Mouse (Mus musculus): ENCODE data around the gene Bcl9l. TPM values are rescaled to one million over a fixed set of nuclear protein-coding genes. Genes with fewer than 3 reads are reported as not detected.
A peak's percentile ranks its signal among the peaks of the same experiment; 100 is the strongest.

The Bcl9l gene
- total RNA-seq, 2 experiments from 2014 or later: 36.2 to 41.7 TPM

DNA sequence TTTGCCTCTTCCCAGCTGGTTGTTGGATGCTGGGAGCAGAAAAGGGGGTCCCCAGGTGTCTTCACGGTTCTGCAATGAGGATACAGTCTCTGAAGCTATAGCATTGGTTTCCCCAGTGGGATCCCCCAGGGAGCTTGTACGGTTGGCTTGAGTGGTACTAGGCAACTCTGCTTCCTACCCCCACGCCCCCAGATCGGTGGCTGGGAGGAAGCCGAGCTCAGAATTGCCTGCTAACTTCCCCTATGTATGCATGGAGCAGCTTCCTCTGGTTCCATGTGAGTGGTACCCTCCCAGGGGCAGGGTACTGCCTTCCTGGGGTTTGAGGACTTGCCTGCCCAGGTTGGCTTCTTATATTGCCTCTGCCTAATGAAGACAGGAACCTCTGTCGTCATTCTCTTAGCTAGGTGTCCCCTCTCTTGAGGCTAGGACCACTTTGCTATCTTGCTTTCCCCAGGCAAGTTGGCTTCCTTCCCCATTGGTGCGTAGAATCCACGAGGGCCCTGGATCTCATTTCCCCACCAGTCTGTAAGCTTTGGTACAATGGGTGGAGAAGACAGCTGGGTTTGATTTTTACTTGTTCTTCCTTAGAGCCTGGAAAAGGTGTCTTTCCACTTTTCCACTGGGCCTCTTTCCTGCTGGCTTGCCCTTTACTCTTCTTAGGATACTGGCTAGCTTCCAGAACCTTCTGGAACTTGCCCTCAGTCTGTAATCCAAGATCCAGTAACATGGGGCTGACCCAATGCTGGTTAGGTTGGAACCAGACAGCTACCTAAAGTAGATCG is 29.5 kb downstream of the Bcl9l start:
- peak; percentile 44 to 48 for DNase-seq

DNA sequence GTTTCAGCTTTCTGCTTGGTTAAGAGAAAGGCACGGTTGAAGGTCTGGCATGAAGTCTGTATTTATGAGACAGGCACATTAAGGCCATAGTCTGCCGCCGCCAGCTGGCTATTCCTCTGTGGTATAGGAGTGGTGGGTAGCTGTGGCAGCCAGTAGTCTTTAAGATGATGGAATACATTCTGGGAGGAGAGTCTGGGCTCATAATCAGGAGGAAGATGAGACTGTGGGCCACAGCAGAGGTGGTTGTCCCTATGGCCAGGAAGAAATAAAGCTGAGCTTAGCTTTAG is 30.0 kb downstream of the Bcl9l start:
- DNase-seq: no peak

DNA sequence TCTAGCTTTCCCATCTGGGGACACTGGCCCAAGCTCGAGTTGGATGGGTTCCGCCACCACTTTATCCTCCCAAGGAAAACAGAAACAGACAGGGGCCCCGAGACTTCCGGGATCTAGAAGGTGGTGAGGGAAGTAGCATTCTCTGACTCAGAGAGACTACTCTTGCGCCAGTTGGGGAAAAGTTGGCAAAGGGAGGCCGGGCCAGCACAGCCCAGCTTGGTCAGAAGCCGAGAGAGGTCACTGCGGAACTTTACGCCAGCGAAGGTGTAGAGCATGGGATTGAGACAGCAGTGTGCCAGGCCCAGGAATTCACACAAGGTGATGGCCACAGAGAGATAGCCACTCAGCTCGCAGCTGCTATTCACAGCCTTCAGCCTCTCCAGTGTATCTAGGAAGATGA is 30.5 kb downstream of the Bcl9l start:
- DNase-seq: peak; percentile 26 to 52

DNA sequence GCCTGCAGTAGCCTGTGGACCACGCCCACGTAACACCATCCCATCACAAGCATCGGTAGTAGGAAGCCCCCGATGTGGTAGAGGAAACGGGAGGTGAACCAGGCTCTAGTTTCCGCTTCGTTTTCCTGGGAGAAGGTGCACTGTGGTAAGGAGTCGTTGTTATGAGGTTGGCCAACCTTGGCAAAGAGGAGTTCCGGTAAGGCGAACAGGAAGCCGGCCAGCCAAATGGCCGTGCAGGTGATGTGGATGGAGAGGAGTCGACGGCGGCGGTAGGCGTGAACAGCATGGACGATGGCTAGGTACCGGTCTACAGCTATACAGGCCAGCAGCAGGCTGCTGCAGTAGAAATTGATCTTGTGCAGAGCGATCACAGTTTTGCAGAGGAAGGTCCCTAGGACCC is 31.0 kb downstream of the Bcl9l start:
- no peak for DNase-seq

DNA sequence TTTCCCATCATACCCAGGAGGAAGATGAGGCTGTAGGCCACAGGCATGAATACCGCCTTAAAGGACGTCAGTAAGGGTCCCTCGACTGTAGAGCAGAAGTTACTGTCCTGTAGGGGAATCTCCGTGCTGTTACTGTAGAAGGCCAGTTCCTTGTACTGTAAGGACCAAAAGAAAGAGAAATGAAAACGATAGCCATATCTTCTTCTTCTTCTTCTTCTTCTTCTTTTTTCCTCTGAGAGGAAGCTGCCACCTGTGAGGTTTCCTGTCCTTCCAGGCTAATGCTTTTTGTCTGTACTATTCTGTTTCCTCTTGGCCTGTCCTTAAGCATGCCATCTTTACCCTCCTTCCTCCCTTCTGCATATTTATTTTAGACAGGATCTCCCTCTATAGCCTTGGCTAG is 31.5 kb downstream of the Bcl9l start:
- DNase-seq: no peak

DNA sequence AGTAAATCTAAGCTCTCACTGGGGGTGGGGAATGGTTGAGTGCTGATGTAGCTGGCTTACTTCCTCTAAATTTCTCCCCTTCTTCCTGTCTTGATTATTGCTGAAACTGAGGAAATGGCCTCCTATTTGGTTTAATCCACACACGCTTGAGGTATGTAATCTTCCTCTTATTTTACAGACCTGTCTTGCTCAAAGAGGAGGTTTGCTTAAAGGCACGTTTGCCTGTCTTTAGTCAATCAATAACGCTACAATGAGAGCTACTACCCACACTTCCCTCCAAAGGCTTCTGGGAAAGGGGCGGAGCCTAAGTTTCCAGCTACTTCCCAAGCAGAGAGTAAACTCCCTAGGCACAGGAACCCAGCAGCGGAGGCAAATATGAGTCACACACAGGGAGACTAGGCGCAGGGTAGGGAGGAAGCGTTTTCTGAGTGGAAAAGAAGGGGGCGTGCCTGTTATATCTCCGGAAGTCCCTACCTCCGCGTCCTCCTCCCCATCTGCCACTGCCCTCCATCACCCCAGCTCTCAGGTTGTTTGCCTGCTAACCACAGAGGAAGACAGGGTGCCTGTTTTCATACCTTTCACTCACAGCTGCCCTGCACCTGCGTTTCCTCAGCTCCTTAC is 32.6 kb downstream of the Bcl9l start:
- peak; percentile 72 to 86 for DNase-seq

DNA sequence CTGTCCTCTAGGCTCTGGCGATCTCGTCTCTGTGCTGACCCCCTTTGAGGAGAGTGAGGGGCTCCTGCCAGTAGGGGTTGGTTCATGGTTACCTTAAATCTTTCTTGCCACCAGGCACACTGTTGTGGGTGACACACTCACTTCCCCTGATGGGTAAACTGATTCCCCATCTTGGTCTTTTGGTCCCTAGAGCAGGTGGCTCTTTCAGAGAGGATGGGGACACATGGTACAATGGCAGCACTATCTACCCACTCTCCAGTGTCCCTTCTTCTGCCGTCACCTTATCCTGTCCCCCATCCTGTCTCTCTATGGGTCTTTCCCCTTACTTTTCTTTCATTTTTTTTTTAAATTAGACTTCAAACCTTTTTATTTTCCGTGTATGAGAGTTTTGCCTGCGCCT is 33.3 kb downstream of the Bcl9l start:
- DNase-seq: no peak

DNA sequence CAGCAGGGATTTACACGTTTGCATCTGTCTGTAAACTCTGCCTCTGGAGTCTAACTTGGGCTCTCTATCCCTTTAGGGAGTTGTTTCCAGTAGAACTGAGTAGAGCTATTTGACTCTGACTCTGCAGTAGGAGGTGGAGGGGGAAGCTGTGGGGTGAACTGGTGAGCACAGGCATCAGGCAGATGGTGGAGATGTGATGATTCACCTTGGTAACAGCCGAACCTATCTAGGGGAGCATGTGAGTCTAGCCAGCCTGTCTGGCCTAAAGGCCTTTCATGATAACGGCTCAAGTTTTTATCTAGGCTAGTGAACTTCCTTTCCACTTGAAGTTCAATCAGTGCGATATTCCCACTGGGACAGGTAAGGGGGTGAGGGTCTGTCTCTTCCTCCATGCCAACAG is 34.7 kb downstream of the Bcl9l start:
- DNase-seq: no peak

DNA sequence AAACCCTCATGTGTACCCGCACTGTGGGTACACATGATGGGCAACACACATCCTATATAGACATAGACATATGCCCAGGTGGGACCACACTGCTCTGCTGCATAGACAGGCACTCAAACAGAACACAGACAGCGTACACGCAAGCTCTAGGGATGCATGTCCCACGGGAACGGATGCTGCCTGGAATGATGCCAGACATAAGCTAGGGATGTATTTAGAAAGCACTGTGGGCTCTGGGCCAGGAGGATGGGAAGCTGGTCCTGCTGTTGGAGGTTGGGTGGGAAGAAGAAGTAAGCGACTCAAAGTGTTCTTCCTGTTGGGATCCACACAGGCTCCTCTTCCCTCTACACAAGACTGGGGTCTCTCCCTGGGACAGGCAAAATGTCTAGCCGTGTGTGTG is 35.4 kb downstream of the Bcl9l start:
- DNase-seq: peak in 1 of 2 experiments; percentile 48

DNA sequence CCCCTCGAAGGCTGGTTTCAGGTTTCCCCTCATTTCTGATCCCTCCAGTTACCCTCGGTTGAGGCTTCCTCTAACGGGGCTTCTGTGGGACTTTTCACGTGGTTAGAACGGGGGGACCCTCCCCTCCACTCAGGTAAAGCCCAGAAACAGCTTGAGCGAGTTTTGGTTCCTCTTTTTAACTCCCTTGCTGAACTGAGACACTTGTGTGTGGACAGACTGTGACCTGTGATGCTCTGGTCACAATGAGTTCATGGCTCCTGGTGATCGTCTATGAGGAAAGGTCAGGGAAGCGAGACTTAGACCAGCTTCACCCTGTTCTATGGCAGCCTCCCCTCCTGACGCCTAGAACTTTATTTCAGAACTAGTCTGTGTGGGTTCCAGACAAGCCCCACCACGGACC is 39.3 kb downstream of the Bcl9l start:
- no peak for DNase-seq

DNA sequence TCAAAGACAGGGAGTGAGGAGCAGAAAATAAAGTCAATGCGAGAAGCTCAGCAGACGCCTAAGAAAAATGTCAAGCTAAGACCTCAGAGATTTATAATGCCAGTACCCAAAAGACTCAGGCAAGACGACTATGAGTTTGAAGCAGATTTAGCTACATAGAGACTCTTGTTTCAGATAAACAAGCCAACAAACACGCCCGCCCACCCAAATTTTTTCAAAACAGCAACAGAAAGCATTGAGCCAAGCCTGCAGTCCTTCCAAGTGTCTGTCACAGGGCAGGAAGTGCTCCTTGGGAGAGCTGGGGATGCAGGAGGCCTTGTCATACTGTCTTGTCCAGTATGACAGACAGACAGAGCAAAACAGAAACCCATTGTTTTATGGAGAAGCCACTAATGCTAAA is 41.1 kb downstream of the Bcl9l start:
- no peak for DNase-seq

DNA sequence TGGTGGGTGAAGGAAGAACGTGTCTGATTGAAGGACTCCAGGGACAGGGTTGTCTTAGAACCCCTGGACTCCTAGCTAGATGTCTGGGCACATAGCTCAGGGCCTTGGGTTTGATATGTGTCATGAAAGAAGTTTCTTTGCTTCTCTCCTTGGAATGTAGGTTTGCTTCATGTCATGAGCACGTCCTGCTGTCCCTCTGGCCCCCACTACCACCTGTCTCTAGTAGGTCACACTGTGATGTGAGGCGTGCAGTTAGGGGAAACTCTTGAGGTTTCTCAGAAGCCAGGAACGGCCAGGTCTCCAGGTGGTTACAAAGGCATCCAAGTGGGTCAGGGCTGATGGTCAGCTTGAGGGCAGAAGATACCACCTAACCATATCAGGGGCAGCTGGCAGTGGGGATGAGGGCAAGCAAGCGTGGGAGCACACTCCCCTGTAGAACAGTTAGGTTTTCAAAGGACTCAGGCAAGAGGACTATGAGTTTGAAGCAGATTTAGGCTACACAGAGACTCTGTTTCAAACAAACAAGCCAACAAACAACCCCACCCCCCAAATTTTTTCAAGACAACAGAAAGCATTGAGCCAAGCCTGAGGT is 41.7 kb downstream of the Bcl9l start:
- no peak for DNase-seq

DNA sequence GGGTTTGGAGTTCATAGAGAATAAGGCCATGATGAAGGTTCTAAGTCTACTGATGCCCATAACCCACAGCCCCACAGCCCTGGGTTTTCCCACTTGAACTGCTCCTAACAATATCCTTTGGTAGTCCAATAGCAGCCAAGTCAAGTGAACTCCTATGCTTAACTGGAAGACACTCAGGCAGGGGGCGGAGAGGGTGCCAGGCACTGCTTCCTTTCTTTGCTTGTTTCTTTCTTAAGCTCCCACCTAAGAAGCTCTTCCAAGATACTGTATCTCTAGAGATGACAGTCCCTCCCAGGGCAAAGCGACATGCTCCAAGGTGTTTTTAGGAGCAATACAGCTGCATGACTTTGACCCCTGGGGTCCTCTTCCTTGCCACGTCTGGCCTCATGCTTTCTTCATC is 42.4 kb downstream of the Bcl9l start:
- DNase-seq: no peak

DNA sequence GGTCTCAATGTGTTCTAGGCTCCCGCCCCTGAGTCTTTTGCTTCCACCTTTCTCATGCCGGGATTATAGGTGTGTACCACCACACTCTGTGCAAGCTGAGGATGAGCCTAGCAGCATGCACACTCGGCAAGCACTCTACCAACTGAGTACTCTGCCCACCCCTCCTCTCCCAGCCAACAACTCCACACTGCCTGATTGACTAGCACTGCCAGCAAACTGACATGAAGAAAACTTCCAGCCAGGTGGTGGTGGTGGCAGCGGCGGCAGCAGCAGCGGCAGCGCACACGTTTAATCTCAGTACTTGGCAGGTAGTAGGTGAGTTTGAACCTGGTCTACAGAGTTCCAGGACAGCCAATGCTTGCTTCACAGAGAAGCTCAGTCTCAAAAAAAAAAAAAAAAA is 43.0 kb downstream of the Bcl9l start:
- DNase-seq: no peak

DNA sequence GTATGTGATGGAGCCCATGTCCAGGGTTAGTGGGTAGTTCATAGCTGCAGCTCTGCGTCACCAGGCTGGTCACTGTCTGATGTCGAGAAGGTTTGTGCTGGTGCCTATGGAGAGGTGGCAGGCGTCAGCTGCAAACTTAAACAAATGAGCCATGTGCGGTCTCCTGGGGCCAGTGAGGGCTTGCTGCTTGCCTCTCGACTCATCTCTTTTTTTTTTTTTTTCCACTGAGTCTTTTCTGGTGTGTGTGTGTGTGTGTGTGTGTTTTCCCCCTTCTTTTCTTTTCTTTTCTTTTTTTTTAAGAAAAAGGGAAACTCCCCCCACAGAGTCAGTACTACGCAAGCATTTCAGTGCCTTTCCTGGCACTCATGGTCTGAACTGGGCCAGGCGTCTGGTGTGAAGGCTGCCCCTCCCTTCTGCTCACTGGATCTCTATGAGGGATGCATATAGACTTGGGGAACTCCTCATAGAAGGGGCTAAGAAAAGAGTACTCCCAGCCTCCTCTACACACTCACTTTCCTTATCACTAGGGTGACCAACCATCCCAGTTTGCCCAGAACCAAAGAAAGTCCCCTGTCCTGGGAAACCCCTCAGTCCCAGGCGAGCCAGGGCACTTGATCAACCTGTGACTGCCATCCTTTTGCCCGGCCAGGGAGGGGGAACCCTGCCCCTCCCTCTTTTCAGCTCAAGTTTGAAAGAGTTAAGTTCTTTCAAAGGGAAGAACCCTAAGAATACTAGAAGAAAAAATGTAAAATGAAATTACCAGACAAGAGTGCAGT is 43.9 kb downstream of the Bcl9l start:
- no peak for DNase-seq

DNA sequence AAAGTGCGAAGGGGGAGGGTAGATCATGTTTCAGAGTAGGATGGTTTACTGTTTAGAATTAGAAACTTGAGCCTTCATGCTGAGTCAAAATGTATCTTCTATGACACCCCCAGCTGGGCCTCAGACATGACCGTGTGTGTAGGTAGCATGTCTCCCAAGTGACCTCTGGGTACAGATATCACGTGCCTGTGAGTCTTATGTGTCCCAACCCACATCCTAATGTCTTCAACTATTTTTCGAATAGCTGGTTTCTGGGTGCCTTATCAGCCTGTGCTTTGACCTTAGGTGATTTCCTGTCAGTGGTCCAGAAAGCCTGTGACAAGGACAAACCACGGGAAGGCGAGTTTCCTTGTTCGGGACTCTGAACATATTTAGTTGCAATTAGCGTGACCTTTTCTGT is 45.7 kb downstream of the Bcl9l start:
- peak in 1 of 2 experiments; percentile 54 for DNase-seq

DNA sequence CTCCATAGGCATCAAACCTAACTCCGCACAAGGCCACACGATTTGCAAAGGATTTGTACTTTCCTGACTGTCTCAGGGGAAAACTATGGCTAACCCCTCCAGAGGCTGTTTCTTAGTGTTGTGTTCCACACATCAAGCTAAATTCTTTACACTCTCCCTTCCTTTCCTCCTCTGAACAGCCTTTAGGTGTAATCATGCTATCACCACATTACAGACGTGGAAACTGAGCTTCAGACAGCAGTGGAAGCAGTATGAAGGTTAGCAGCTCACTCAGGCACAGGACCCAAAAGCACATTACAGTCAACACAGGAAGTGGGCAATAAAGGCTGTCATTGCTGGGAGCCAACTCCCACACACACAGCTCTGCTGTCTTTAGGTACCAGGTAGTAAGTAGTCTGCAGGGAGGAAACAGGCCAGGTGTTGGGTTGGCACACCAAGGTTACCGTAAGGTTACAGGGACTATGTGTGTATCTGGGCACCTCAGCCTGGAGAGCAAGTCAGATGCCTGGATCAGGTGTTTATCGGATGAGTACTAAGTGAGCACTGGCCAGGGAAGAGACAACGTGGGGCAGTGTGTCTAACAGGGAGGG is 50.5 kb downstream of the Bcl9l start:
- no peak for DNase-seq

DNA sequence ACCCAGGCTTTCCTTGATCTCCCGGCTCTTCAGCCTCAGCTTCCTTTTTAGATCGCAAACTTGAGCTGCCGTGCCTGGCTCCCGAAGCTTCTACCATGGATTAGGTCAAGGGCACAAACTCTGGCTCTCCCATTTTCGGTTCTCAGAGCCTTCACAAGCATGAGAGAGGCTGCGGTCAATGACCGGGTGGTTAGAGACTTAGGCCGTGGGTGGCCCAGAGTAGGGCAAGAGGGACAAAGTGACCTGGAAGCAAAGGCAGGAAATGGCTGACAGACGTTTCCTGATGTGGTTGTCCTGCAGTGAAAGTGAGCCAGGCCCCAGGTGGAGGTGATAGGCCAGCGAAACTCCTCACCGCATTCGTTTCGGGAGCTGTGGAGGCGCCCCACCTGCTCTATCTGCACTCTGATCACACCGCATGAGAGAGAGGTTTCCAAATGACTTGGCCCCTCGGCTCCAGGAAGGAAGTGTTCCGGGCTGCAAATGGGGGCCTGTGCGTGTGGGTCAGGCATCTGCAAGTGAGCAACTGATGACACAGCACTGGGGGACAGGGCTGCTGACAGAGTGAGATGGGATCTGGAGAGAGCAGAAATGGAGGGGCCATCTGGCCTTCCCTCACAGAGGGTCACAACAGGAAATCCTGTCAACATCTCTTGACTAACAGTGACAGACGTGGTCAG is 55.1 kb downstream of the Bcl9l start:
- DNase-seq: peak in 1 of 2 experiments; percentile 34

DNA sequence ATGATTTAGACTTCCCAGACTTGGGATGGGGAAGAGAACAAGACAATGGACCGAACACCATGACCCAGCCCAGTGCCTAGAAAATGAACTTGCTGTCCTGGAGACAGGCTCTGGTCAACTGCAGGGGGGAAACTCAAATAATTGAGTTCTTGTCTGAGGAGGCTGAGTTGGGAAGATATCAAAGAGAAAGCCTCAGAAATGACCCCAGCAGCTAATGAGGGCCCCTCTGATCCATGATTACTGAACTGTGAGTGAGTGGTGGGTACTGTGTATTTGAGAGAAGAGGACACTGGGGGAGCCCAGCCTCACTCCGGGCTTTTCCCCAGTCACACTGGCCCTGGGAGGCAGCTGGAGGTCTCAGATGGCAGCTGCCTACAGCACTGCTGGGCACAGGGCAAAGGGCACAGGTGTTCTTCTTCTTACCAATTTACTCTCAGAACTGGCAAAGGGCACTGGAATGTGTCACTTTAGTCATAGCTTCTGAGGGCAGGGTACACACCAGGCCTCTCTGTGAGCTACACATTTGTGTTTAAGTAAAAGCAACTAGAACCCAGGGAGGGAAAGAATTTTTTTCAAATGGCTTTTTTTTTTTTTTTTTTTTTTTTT is 57.3 kb downstream of the Bcl9l start:
- DNase-seq: no peak

DNA sequence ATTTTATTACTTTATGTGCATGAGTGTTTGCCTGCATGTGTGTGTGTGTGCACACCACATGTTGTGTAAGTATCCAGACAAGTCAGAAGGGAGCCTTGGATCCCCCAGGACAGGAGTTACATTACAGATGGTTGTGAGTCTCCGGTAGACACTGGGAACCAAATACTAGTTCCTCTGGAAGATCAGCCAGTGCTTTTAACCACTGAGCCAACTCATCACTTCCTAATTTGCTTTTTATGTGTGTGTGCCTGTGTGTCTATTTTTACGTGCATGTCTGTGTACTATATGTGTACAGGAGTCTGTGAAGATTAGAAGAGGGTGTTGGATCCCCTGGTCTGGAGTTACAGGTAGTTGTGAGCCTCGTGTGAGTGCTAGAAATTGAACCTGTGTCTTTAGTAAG is 58.1 kb downstream of the Bcl9l start:
- DNase-seq: no peak

DNA sequence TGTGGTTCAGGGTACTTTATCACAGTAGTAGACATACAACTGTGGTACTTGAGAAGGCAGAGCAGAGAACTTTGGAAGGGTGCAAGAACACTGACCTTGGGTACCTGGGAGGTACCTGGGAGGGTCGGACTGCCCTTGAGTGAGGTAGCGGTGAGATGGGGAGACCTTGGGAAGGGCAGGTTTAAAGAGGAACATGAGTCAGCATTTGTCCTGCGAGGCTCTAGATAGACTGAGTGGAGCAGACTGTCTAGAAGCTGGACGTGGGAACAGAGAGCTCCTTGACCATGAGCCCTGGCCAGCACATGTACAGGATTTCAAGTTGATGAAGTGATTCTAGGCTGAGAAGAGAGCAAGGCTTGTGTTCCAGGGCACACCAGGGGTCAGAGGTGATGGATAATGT is 59.7 kb downstream of the Bcl9l start:
- no peak for DNase-seq

DNA sequence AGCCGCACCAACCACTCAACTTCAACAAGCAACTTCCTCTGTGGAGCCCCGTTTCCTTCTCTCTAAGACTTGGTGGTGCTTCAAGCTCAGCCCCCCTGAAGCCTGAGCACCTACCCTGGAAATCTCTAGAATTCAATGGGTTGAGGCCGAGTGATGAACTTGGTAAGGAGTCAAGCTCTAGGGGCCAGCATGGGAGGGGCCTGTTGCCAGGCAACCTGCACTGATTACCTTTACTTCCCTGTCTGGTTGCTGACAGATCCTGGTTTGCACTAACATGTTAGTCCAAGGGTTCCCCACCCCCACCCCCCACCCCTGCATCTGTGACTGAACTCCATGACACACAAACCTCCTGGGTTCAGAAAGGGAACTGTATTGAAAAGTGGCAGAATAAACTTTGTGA is 62.4 kb downstream of the Bcl9l start:
- DNase-seq: no peak
